Mouse (Mus musculus) kidney, adult 8-10 months (tissue): ENCODE measurements around the gene D630023F18Rik.

Experiments
- DNase-seq, 2 experiments: peaks; one replicate each; pipeline ENCODE4 v3.0.0; 2022

The D630023F18Rik gene

GRCm38 (mm10) chr1:65122574-65123372 is at the start of gene D630023F18Rik:
Gene D630023F18Rik, minus strand, starts transcription at chr1:65123214.
- DNase-seq = no peak

- no peak for DNase-seq
Measured at GRCm38 (mm10) chr1:65171579-65171978, 48.6 kb upstream of the D630023F18Rik start.

GRCm38 (mm10) chr1:65169947-65170346 is 46.9 kb upstream of the D630023F18Rik start:
- no peak for DNase-seq

- DNase-seq = no peak
Measured at GRCm38 (mm10) chr1:65169536-65169935, 46.5 kb upstream of the D630023F18Rik start.

- DNase-seq = peak in 1 of 2 experiments; percentile 57
Measured at GRCm38 (mm10) chr1:65167496-65167895, 44.5 kb upstream of the D630023F18Rik start.

- no peak for DNase-seq
Measured at GRCm38 (mm10) chr1:65162210-65162609, 39.2 kb upstream of the D630023F18Rik start.

DNA sequence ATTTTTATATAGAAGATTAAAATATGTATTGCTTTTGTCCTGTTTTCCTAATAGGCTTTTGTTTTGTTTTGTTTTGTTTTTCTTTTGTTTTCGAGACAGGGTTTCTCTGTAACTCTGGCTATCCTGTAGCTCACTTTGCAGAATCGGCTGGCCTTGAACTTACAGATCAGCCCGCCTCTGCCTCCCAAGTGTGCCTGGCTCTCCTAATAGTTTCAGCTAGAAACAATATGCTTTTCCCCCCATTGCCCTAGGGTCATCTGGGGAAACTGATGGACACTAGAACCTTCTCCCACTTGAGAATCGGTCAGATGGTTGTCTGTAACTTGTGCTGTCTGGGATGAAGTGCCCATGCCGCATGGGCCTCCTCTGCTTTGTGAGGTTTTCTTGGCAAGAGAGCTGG is 33.1 kb upstream of the D630023F18Rik start:
- no peak for DNase-seq

- peak; percentile 88 to 92 for DNase-seq
Measured at GRCm38 (mm10) chr1:65154814-65155213, 31.8 kb upstream of the D630023F18Rik start.

DNA sequence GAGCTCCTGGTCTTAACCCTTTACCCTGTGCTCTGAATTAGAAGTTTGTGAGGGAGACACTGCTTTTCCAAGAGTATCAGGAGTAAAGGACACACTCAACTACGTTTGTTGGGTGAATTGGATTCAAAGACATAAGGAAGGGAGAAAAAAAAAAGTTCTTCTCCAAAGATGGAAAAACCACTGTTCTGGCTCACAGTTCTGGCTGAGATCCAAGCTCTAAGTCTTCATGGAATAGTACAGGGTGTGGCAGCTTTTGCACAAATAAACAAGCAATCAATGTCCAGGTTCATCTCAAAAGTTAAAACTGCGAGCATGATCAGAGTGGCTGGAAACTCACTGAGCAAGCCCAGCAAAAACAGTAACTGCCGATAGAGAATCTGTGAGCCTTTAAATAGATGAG is 25.0 kb upstream of the D630023F18Rik start:
- DNase-seq = no peak

- peak; percentile 54 to 64 for DNase-seq
Measured at GRCm38 (mm10) chr1:65147326-65147725, 24.3 kb upstream of the D630023F18Rik start.

DNA sequence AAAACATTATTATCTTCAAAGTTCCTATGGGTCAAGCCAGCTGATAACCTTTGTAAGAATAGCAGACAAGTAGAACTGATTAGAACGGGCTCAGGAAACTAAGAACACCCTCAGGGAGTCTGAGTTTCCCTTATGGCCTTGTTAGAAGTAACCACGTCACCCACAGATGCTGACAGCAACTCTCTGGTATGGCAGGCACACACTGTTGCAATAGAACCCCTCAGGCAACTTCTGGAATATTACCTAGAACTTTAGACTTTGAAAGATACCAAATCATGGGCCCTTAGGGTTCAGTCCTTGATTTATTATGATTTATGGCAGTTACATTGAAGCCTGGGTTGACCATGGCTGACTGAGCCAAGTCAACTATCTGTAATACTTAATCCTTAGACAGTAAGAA is 23.6 kb upstream of the D630023F18Rik start:
- no peak for DNase-seq

DNA sequence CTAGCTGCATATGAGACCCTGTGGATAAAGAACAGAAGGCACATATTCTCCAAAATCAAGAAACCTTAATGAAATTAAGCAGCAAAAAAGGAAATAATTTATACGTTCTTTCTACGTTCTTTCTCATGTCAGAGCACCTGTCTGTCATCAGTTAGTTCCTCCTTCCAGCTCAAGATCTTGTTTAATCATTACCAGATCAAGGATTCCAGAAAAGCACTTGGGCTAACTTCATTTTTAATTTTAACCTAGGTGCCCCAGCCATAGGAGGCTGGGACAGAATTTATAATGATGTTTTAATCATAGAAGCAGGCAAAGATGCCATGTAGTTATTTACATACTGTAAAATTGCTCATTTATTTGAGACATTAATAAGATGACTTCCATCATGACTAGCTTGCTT is 21.8 kb upstream of the D630023F18Rik start:
- peak in 1 of 2 experiments; percentile 54 for DNase-seq

- no peak for DNase-seq
Measured at GRCm38 (mm10) chr1:65137560-65137959, 14.5 kb upstream of the D630023F18Rik start.

- DNase-seq = no peak
Measured at GRCm38 (mm10) chr1:65132833-65133232, 9.8 kb upstream of the D630023F18Rik start.

- no peak for DNase-seq
Measured at GRCm38 (mm10) chr1:65131671-65132070, 8.7 kb upstream of the D630023F18Rik start.

GRCm38 (mm10) chr1:65130226-65130625 is 7.2 kb upstream of the D630023F18Rik start:
- peak; percentile 64 to 78 for DNase-seq

- DNase-seq = peak; percentile 30 to 63
Measured at GRCm38 (mm10) chr1:65129634-65130180, 6.7 kb upstream of the D630023F18Rik start.

GRCm38 (mm10) chr1:65119438-65119837 is 3.6 kb downstream of the D630023F18Rik start, which contains the start of gene Gm28845:
Gene Gm28845, minus strand, starts transcription at chr1:65119558.
- DNase-seq = no peak

DNA sequence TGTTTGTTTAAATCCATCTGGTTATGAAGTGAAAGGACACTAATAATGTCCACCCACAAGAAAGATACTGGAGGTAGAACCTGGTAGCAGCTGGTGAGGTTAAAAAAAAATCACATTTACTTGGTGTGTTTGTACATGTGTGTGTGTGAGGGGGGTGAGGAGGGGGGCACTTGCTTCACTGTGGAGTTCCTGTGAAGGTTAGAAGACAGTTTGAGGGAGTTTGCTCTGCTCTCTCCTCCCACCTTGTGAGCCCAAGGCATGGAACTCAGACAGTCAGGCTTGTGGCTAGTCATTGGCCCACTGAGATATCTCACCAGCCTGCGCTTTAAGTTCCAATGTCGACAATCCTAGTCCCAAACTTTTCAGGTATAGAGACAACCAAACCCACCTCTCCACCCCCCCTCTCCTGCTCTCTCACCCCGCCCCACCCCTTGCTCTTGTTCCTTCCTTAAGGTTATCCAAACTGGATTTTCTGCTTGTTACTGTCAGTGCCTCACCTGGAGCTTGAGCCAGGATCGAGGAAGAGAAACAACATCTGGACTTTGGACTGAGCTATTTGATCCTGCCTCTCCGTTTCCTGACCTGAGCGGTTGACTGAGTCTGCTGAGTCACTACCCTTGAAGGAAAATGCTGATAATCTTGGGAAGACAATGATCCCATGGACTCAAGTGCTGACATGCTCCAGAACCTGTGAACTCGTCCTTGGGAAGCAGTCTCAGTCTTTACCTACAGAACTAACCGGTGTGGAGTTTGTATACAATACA is 4.7 kb downstream of the D630023F18Rik start:
- peak; percentile 80 to 90 for DNase-seq

DNA sequence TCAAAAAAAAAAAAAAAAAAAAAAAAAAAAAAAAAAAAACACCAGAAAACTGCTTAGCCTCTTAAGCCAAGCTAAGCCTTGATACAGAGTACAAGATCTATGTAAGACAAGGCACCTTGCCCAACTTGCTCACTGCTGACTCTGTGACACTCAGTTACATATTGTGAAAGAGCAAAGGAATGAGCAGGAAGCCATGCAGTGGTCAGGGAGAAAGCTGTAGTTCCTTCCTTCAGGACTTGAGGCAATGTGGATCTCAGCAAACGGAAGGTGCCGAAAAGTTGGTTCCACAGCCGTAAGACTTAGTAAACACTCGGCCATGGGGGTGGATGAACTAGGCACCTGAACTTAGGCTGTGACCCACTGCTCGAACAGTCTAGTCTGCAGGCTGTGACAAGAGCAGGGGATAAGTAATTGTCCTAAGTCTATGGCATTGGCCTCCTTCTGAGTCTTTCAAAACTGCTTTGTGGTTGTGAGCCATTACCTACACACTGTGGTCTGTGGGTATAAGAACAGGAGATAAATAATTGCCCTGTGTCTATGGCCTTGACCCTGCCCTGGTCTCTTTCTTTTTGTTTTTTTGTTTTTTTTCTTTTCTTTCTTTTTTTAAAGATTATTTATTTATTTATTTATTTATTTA is 9.4 kb downstream of the D630023F18Rik start:
- peak in 1 of 2 experiments; percentile 32 for DNase-seq

GRCm38 (mm10) chr1:65112807-65113196 is 10.2 kb downstream of the D630023F18Rik start:
- DNase-seq = peak in 1 of 2 experiments; percentile 40

DNA sequence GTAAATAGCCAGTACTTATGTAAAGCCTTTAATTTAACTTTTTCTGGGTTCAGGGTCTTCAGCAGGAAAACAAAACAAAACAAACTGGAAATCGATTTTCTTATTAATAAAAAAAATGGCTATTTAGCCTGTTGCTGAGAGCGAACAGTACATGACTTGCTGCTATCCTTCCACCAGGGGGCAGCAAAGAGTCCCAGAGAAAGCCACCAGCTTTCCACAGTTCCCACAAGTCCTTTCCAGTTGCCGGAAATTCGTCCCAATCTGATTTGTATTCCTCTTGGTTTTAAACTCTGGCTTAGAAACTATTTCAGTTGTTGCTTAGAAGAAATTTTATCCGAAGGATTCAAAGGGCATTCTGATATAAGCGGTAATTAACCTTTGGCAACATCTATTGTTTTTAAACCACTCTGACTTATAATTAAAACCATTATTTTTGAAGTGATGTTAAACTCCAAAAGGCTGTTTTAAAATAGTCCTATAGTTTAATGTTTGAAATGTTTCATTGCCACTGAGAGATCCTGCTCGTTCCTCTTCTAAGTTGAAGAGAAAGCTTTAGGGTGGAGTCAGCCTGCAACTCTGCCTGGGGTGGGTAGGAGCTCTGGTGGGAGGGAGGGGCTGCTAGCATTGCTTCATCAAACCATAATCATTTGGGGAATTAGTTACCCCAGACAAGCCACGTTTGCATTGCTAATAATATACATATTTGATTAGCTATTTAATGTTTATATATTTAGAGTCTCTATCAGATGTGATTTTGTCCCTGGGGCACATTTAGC is 10.8 kb downstream of the D630023F18Rik start:
- peak; percentile 74 to 78 for DNase-seq
